Mouse (Mus musculus): ENCODE results near the gene Iars2. TPM values are rescaled to one million over a fixed set of nuclear protein-coding genes. Genes with fewer than 3 reads are reported as not detected.

The Iars2 gene
- total RNA-seq (2014; fragmentation: Nextera tagmentation) (46.5 and 56.5 TPM in 2 replicates), total RNA-seq (2017) (81.0 and 95.6 TPM in 2 replicates)

DNA sequence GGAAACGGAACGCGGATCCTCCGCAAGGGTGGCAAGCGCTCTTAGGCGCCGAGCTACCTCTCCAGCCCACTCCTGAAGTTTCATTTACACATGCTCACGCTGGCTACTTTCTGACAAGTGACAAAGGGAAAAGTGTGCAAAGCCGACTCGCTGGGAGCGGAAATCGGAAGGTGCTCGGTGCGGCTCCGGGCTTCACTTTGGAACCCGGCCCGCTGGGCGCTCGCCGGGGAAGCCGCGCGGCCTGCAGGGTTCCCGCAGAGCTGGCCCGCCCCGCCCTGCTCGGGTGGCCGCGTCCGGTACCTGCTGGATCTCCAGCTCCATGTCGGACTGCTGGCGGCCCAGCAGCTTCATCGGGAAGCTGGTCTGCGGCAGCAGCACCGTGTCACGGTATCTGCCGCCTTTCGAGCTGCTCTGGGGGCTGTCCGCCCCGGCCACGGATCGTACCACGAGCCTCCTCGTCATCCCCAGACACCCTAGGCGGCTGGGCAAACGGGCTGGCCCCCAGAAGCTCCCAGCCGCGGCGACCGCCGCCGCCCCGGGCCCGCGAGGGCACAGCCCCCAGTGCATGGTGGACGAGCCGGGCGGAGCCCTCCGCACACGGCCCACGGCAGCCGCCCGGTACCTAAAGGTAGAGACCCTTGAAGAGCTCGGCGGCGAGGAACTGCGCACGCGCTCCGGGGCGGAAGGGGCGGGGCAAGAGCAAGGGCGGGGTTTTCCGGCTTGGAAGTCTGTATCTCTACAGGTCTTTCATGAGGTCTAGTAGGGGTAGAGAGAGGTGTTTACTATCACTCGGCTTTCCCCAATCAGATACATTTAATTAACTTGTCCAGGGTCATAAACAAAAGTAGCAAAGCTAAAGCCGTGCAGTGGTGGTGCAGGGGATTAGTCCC, at the start of gene Iars2:
Iars2 (minus strand) TSS at position 676 of the 890 bp plus-strand sequence.
- ATAC-seq (replicated peaks; ENCODE audit: low FRiP score, low TSS enrichment, poor library complexity, severe bottlenecking): peak; percentile 74

DNA sequence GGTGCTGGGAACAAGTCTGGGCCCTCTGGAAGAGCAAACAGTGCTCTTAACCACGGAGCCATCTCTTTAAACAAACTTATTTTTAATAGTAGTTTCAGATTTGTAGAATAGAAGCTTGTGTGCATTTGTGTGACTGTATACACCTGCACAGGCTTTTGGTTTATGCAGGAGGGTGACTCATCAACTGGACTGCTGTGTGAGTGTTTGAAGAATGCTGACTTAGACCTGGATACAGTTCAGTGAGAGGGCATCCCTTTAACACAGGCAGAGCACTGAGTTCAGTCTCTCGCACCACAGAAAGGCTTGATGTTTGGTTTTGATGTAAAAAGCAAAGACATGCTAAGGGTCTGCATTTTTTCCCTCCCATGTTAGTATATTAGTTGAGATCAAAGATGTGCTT, 48.2 kb upstream of the Iars2 start:
- ATAC-seq (replicated peaks; ENCODE audit: low FRiP score, low TSS enrichment, poor library complexity, severe bottlenecking): no peak

DNA sequence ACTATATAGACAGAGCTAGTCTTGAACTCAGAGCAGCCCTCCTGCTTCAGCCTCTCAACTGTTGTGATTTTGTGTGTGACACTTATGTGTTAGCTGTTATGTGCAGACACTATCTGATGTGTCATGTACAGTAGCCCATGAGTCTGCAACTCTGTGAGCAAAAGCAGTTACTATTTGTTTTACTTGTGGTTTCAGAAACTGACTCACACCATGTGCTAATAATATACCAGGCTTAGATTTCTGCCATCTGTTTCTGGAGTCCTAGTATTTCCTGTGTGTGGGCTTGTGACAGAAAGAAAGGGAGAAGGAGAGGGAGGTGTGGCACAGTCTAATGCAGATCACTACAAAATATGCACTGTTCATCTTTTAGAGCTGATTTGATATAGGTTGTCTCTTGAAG, 47.2 kb upstream of the Iars2 start:
- no peak for ATAC-seq (replicated peaks; ENCODE audit: low FRiP score, low TSS enrichment, poor library complexity, severe bottlenecking)

DNA sequence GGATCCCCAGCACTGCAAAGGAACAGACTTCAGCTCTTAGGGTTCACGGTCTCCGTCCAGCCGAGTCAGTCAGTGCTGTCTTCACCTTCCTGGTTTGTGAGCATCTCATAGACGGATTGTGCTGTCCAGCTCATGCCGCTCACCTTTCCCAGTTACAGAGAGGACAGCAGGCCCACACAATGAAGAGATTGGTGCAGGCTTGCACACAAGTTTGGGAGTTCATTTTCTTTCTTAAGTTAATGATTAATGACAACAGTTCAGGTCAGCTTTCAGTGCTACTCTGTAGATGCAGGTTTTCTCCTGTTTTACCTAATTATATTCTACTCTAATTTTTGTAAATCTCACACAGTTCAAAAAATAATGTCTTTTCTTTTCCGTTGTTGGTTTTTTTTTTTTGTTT, 40.8 kb upstream of the Iars2 start:
- 0 out of 2 replicates have a peak, but pooled peaks have one; percentile 28 for ATAC-seq (replicated peaks; ENCODE audit: low FRiP score, low TSS enrichment, poor library complexity, severe bottlenecking)

DNA sequence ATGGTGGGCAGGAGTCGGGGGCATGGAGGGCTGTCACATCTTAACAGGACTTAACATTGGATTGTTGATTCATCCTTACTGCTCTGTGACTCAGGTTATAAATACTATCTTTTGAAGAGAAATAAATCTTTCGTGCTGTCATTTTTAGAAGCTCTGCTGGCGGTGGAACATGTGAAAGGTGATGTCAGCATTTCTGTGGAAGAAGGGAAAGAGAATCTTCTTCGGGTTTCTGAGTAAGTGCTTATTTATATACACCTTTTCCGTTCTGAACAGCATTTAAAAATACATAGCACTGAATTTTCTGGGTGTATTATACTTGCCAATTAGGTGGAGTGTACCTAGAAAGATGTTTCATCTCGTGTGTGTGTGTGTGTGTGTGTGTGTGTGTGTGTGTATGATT, 38.2 kb upstream of the Iars2 start:
- ATAC-seq (replicated peaks; ENCODE audit: low FRiP score, low TSS enrichment, poor library complexity, severe bottlenecking): no peak

DNA sequence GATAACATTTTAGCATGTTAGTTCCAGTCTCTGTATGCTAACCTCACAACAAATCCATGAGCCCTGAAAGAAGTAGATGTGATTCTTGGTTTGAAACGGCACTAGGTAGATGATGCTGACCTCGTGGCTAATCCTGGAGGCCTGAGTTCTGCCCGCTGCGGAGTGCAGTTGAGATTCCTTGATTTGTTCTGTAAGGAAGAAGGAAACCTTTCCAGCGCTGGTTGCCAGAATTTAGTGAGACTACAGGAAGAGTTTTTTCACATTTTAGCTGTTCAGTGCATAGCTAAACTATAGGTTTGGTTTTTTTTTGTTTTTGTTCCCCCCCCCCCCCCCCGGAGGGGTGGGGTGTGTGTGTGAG, 35.0 kb upstream of the Iars2 start:
- no peak for ATAC-seq (replicated peaks; ENCODE audit: low FRiP score, low TSS enrichment, poor library complexity, severe bottlenecking)

DNA sequence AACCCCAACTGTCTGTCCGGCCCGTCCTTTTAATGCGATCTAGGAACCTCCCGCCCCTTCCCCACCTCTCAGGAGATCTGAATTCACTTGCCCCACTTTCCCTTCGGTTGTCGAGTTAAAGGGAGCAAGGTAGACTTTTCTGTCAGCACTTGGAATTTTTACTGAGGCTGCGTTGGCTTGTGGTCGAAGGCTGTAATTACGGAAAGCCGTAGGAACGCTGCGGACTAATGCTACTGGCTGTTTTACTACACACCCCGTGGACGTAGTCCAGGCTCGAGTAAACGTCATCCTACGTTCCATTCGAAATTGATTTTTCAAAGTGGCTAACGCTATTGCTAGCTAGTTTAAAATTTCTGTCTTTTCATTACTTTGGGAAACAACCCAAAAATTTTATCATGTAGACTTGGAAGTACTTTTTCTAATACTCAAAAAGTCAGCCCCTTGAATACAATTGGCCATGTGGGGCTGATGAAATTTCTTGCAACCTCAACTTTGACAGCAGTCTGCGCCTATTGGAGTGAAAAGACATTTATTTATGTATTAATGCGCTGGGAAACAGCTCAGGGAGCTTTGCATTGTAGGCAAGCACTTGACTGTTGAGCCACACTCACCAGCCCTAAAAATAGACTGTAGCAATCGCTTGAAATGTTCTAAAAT, 34.5 kb upstream of the Iars2 start:
- peak; percentile 73 for ATAC-seq (replicated peaks; ENCODE audit: low FRiP score, low TSS enrichment, poor library complexity, severe bottlenecking)

DNA sequence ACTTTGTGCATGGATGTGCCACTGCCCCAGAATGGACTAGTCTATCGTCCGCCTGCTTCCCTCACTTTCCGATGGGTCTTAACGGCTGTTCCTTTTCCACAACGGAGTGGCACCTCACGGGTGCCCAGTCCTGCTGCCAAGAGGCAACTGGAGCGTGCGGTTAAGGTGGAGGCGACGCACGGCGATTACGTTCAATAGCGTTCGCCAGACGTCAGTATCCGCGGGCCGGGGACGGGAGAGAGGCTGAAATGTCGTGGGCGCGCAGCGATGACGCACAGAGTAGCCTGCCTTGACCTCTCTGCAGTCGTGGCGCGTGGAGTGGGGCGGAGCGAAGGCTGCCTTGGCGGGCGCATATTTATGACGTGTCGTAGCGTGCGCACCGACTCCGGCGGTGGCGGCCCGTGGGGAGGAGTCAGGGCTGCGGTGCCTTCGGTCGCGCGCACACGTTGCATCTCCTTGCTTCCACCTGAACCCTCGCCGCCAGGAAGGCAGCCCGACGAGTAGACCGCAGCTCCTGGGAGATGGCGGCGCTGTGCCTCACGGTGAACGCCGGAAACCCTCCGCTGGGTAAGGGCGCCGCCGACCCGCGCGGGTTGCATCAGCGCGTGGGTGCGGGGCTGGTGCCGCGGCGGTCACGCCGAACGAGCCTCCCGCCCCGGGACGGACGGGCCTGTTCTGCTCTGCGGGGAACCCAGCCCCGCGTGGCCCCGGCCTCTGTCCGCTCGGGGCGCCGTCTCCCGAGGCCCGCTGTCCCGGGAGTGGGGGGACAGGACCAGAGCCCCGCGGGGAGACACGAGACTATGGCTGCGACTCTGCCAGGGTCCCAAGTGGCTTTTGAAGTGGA, 33.7 kb upstream of the Iars2 start, which contains the start of gene Eprs:
Eprs (plus strand) TSS at position 368 of the 844 bp plus-strand sequence.
- ATAC-seq (replicated peaks; ENCODE audit: low FRiP score, low TSS enrichment, poor library complexity, severe bottlenecking): peak; percentile 89

DNA sequence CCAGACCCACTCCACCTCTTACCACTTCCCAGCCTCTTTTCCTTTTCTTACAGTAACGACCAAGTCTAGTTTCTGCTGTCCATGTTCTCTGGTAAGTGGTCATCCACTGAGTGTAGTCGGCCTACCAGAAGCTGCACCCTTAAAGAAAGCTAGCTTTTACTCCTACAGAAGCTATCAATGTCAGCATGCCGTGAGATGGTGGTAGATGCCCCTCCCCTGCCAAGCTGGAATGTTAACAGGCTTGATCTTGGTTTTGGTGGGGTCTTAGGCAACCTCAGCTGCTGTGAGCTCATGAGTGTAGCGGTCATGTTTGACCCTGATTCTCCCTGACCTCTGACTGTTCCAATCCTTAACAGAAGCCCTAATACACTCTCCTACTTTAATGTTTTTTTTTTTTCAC, 29.0 kb upstream of the Iars2 start:
- ATAC-seq (replicated peaks; ENCODE audit: low FRiP score, low TSS enrichment, poor library complexity, severe bottlenecking): no peak

DNA sequence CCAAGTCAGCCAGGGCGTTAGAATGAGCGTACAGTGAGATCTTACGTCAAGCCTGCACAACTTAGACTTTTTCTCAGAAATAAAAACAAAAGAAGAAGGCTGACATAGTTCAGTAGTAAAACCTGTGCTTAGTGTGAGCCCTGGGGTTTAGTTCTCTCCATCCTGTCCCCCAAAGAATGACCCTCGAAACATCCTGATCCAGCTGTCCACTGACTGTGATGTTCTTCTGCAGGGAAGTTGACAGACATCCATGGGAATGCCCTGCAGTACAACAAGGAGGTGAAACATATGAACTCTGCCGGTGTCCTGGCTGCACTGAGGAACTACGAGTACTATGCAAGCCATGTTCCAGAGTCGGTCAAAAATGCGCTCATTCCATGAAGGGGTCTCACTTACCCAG, 27.1 kb upstream of the Iars2 start:
- ATAC-seq (replicated peaks; ENCODE audit: low FRiP score, low TSS enrichment, poor library complexity, severe bottlenecking): no peak

DNA sequence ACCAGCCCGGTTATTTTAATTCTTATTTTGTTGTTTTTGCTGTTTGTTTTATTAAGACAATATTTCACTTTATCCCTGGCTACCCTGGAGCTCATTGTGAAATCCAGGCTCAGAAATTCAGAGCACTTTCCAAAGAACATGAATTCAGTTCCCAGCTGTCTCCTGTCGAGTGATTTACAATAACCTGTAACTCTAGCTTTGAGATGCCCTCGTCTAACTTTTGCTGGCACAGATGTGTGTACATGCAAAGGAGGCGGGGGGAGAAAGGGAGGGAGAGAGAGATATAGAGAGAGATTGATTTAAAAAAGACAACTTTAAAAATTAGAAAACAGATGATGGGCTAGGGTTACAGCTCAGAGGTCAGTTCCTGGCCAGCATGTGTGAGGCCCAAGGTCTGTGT, 25.5 kb upstream of the Iars2 start:
- ATAC-seq (replicated peaks; ENCODE audit: low FRiP score, low TSS enrichment, poor library complexity, severe bottlenecking): no peak

DNA sequence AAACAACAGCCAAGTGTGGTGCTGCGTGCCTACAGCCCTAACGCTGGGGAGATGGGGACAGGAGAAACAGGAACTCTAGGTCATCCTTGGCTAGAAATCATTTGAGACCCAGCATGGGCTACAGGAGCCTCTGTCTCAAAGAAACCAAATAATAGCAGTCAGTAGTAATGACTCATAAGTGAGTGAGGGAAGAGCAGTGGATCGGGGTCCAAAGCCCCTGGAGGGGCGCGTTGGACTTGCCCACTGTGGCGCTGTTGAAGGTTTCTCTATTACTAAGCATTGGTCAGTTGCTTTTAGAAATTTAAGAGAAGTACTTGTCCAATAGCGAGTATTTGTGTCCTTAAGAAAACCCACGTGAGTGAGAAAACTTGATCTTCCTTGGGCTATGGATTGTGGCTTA, 24.2 kb upstream of the Iars2 start:
- no peak for ATAC-seq (replicated peaks; ENCODE audit: low FRiP score, low TSS enrichment, poor library complexity, severe bottlenecking)

DNA sequence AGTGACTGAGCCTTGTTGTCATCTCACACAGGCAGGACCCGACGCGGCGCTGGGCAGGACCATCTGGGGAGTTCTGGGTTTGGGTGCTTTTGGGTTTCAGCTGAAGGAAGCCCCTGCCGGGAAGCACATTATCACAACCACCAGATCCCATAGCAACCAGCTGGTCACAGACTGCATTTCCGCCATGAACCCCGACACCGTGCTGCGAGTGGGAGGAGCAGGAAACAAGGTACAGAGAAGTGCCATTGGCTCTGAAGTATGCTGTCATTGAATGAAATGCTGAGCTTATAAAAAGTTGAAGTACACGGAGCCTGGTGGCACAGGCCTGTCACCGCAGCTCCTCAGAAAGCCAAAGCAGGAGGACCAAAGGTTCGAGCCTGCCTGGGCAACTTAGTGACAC, 23.0 kb upstream of the Iars2 start:
- ATAC-seq (replicated peaks; ENCODE audit: low FRiP score, low TSS enrichment, poor library complexity, severe bottlenecking): peak; percentile 89

DNA sequence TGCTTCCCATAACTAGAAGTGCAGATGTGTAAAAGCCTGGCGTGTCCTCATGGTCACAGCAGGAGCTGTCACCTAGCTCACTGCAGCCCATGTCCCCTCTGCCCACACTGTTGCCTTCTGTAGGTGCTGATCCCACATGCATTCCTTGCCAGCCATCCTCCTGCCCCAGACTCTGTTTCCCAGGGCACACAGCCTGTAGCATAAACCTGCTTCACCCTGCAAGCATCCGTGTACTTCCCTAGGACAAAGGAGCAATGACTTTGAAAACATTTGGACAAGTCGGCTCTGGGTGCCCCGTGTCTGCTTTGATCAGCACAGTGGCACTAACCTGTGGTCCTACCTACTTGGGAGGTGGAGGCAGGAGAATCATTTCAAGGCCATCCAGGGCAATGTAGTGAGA, 21.4 kb upstream of the Iars2 start:
- ATAC-seq (replicated peaks; ENCODE audit: low FRiP score, low TSS enrichment, poor library complexity, severe bottlenecking): no peak

DNA sequence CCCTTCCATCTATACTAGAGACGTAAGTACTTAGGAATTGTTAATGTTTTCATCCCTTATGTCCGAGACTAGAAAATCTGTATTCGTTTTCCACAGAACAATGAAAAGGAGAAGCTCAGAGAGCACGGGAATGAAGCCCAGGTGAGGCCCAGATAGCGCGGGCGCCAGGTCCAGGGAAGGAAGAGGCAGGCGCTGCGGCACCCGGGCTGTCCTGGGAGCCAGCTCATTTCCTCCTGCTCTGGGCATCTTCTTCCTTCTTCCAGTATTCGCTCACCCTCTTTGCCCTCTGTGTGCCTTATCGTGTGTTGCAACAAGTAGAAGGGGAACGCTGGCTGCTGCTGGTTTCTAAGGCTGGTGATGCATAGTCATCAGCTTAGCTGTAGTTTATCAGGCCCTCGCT, 20.5 kb upstream of the Iars2 start:
- ATAC-seq (replicated peaks; ENCODE audit: low FRiP score, low TSS enrichment, poor library complexity, severe bottlenecking): no peak

DNA sequence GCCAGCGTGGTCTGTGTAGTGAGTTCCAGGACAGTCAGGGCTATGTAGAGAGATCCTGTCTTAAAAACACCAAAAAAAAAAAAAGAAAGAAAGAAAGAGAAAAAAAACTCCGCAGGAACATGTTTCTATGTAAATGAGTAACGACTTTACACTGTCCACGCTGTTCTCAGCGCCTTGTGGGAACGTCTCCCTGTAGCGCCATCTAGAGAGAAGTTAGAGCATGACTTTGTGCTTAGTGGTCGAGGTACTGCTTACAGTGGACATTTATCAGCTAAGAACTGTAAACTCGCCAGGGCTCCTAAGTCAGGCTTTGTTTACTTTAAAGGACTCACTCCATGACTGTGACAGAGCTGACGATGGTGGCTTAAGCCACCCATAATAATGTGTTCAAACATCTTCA, 17.0 kb upstream of the Iars2 start:
- ATAC-seq (replicated peaks; ENCODE audit: low FRiP score, low TSS enrichment, poor library complexity, severe bottlenecking): peak; percentile 59

DNA sequence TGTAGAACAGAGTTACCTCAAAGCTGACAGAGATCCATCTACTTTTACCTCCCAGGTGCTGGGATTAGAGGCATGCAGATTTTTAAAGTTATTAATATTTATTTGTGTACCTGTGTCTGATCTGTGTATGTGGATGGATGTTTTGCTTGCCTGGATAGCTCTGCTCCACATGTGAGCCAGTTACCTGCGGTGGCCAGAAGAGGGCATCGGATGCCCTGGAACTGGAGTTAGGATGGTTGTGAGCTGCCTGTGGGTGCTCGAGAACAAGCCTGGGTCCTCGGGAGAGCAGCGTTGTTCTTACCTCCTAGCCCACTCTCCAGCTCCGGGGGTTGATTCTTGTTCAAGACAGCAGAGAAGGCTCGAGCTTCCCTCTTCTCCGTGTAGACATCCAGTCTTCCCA, 14.2 kb upstream of the Iars2 start:
- ATAC-seq (replicated peaks; ENCODE audit: low FRiP score, low TSS enrichment, poor library complexity, severe bottlenecking): peak; percentile 66

DNA sequence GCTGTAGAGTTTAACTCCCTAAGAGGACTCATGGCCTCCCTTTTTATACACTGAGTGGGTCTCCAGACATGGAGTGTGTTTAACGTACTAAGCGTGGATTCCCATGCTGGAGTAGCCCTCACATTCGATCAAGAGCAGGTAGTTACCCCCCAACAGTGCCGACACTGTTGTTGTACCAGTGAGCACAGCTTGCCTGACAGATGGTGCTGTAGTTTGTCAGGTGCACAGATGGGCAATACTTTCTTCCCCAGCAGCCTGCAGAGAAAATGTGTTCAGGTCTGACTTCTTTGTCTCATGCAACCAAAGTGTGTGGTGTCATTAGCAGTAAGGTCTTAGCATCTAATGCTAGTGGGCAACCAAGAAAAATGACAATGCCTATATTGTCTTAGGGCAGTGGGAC, 13.2 kb upstream of the Iars2 start:
- no peak for ATAC-seq (replicated peaks; ENCODE audit: low FRiP score, low TSS enrichment, poor library complexity, severe bottlenecking)

DNA sequence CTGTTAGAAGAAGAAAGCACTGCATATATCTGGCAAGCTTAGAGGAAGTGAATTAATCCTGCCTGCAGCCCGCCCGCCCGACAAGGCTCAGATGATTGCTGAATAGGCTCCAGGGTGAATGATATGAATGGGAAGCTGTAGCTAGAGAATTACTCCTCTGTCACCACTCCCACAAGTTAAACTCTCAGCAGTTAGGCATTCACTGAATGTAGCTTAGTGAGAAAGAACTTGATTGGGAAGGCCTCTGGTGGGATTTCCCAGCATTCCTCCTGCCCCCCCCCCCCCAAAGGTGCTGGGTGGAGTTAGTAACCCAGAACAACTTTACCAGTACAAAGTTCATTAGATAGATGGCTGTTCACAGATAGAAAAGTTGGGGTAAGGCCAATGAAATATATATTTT, 7.3 kb upstream of the Iars2 start:
- no peak for ATAC-seq (replicated peaks; ENCODE audit: low FRiP score, low TSS enrichment, poor library complexity, severe bottlenecking)

DNA sequence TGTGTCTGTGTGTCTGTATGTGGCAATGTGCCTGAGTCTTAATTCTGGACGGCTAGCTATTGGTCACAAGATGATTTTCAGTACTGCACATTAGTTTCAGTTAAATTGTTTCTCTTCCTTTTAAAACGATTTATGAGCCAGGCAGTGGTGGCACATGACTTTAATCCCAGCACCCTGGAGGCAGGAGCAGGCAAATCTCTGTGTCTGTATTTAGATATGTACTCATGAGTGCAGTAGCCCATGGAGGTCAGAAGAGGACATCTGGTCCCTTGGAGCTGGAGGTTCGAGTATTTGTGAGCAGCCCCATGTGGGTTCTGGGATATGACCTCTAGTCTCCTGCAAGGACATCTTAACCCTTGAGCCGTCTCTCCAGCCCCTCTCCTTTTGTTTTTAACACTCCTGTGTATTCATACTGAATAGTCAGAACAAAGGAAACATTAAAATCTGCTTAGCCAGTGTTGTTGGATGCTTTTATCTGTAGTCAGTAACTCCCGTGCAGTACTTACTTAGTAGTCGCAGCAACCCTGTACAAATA, 6.1 kb upstream of the Iars2 start:
- no peak for ATAC-seq (replicated peaks; ENCODE audit: low FRiP score, low TSS enrichment, poor library complexity, severe bottlenecking)
